Mouse (Mus musculus): ENCODE results near the gene Eml4. TPM values are rescaled to one million over a fixed set of nuclear protein-coding genes. Genes with fewer than 3 reads are reported as not detected.

Gene Eml4
- polyA plus RNA-seq, 1 experiment from 2014 or later, result 34.4 TPM

DNA sequence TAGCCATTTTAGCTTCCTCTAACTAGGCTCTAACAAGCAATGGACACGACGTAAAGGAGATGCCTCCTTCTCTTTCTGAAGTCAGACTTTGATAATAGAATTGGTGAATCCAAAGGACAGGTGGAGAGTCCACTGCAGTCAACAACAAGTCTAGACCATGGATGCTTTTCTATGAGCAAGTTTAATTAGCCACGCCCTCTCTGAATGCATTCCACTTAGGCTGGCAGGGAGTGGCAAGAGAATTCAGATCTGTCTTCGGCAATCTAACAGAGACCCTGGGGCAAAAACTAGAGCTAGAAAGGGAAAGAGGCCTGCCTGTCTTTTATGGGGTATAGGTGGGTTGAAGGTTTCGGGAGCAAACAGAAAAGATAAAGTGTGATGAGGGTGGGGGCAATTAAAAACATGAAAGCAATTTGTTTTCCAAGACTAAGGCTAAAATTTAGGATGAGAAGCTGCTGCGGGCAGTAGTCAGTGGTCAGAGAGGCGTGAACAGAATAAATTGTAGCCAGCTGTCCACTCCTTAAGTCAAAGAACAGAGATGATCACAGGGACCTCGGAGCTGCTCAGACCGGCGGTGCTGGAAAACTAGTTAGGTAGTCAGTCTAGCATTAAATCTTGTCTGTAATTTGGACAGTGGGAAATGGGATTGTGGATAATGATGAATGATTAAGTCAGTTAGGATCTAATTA is 27.2 kb downstream of the Eml4 start:
- peak; percentile 90 for ATAC-seq (ENCODE audit: low FRiP score, low TSS enrichment)

DNA sequence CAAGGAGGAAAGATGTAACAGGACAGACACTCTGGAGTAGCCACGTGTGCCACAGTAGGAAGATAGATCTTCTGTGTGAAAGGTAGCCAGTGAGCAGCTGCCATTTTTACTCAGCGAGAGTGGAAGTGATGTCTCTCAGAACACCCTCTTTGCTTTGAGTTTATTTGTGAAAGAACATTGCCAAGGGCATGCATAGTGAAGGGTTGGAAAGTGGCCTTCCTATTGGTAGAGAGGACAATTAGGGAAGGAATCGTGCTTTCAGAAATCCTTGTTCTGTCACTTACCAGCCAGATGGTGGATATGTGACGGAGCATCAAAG is 27.7 kb downstream of the Eml4 start:
- no peaks in the 10 kb centered on the region for H3K9me3 ChIP-seq (ENCODE audit: low read length)
- peak overlapping the region; percentile 8; the same call in 1 of the 2 replicates for H3K4me2 ChIP-seq (replicated peaks; ENCODE audit: low read depth, low read length)
- WGBS, result 52% methylated on average over 4 of the region's 4 CpGs

More for the DNA sequence above, 27.2 kb downstream of the Eml4 start:
- no peaks in the 10 kb centered on the region for H3K9me3 ChIP-seq (ENCODE audit: low read length)
- H3K36me3 ChIP-seq (ENCODE audit: insufficient read depth, low read length), result no peaks in the 10 kb centered on the region
- 41% methylated on average over 10 of the region's 10 CpGs for WGBS
- no peak overlapping the region for H3K9ac ChIP-seq (replicated peaks; ENCODE audit: low read length)
- no peak overlapping the region for H3K4me3 ChIP-seq (ENCODE audit: low read length)
- no peaks in the 10 kb centered on the region for H3K27me3 ChIP-seq (ENCODE audit: insufficient read depth, low read length)
- H3K4me2 ChIP-seq (replicated peaks; ENCODE audit: low read depth, low read length), result peak overlapping the region; percentile 8; the same call in 1 of the 2 replicates
- peak overlapping the region; percentile 65 for H3K27ac ChIP-seq (ENCODE audit: low read length)
- H3K4me1 ChIP-seq (ENCODE audit: insufficient read depth, low read length), result peaks cover 26% of the 10 kb centered on the region

DNA sequence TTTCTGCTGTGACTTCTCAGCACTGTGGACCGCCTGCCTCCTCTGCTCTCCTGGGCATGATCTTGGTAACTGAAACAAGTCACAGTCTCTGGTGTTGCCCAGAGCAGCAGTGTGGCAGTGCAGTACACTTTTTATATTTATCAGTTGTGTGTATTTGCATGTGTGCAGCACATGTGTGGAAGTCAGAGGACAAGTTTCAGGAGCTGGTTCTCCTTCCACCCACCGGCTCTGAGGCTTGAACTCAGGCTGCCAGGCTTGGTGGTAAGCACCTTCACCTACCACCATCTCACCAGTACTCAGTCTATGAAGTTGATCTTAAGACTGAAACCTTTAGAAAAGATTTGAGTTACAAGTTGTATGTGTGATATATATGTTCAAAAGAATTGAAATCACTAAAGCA is 28.6 kb downstream of the Eml4 start:
- H3K4me2 ChIP-seq (replicated peaks; ENCODE audit: low read depth, low read length), result no peak overlapping the region
- no peak for ATAC-seq (ENCODE audit: low FRiP score, low TSS enrichment)
- H3K27me3 ChIP-seq (ENCODE audit: insufficient read depth, low read length), result no peaks in the 10 kb centered on the region
- no peak overlapping the region for H3K4me3 ChIP-seq (ENCODE audit: low read length)
- peaks cover 26% of the 10 kb centered on the region for H3K4me1 ChIP-seq (ENCODE audit: insufficient read depth, low read length)
- no peak overlapping the region for H3K27ac ChIP-seq (ENCODE audit: low read length)
- 89% methylated on average over 2 of the region's 2 CpGs for WGBS
- H3K36me3 ChIP-seq (ENCODE audit: insufficient read depth, low read length), result no peaks in the 10 kb centered on the region
- no peak overlapping the region for H3K9ac ChIP-seq (replicated peaks; ENCODE audit: low read length)
- H3K9me3 ChIP-seq (ENCODE audit: low read length), result no peaks in the 10 kb centered on the region

More for the DNA sequence above, 27.7 kb downstream of the Eml4 start:
- H3K36me3 ChIP-seq (ENCODE audit: insufficient read depth, low read length), result no peaks in the 10 kb centered on the region
- no peak for ATAC-seq (ENCODE audit: low FRiP score, low TSS enrichment)
- H3K27me3 ChIP-seq (ENCODE audit: insufficient read depth, low read length), result no peaks in the 10 kb centered on the region
- H3K4me1 ChIP-seq (ENCODE audit: insufficient read depth, low read length), result peaks cover 26% of the 10 kb centered on the region
- 0 out of 2 replicates have a peak overlapping the region, but pooled peaks have one; percentile 18 for H3K27ac ChIP-seq (ENCODE audit: low read length)
- H3K9ac ChIP-seq (replicated peaks; ENCODE audit: low read length), result no peak overlapping the region
- no peak overlapping the region for H3K4me3 ChIP-seq (ENCODE audit: low read length)

DNA sequence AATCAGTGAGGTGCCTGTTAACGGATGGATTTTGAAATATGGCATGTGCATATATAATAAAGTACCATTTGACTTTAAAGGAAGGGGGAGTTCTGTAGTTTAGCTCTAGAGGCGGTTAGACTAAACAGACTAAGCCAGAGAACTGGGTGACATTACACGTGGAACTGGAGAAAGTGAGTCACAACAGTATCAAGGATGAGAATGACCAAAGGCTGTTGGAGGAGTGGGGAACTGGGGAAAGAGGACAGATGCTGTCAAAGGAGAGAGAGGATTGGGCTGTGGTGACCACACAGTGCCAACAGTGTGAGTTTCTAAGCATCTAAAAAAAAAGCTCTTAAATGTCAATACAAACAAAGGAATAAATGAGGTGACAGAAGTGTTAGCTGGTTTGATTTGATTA is 29.1 kb downstream of the Eml4 start:
- Histone ChIP-seq H3K27me3 (ENCODE audit: insufficient read depth, low read length) (no peaks in the 10 kb centered on the region), H3K27ac (ENCODE audit: low read length) (no peak overlapping the region), H3K9ac (replicated peaks; ENCODE audit: low read length) (no peak overlapping the region), H3K4me3 (ENCODE audit: low read length) (no peak overlapping the region), H3K36me3 (ENCODE audit: insufficient read depth, low read length) (no peaks in the 10 kb centered on the region), H3K4me2 (replicated peaks; ENCODE audit: low read depth, low read length) (no peak overlapping the region), H3K9me3 (ENCODE audit: low read length) (no peaks in the 10 kb centered on the region), H3K4me1 (ENCODE audit: insufficient read depth, low read length) (peaks cover 26% of the 10 kb centered on the region)
- 85% methylated on average over 3 of the region's 3 CpGs for WGBS
- ATAC-seq (ENCODE audit: low FRiP score, low TSS enrichment), result no peak

- Histone ChIP-seq H3K9ac (replicated peaks; ENCODE audit: low read length) (no peak overlapping the region), H3K4me3 (ENCODE audit: low read length) (no peak overlapping the region), H3K27ac (ENCODE audit: low read length) (no peak overlapping the region), H3K36me3 (ENCODE audit: insufficient read depth, low read length) (no peaks in the 10 kb centered on the region), H3K4me1 (ENCODE audit: insufficient read depth, low read length) (peaks cover 12% of the 10 kb centered on the region), H3K4me2 (replicated peaks; ENCODE audit: low read depth, low read length) (no peak overlapping the region), H3K9me3 (ENCODE audit: low read length) (no peaks in the 10 kb centered on the region), H3K27me3 (ENCODE audit: insufficient read depth, low read length) (no peaks in the 10 kb centered on the region)
- WGBS, result 92% methylated on average over 5 of the region's 5 CpGs
- no peak for ATAC-seq (ENCODE audit: low FRiP score, low TSS enrichment)
Measured at GRCm38 (mm10) chr17:83382752-83383151, 32.0 kb downstream of the Eml4 start.

DNA sequence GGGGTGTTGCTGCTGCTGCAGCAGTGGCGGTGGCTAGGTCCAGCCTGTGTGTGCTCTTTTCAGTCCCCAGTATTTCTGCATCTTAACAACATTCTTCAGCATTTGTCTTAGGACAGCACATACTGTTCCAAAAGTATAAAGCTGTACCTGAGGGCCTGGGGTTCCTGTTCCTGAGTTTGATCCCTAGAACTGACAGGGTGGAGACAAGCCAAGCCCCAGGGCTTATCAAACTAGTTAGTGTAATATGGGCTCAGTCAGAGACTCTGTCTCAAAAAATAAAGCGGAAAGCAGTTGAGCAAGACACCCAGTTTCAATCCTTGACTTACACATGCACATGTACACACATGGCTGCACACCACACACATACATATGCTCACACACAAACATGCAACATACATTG is 34.2 kb downstream of the Eml4 start:
- no peaks in the 10 kb centered on the region for H3K9me3 ChIP-seq (ENCODE audit: low read length)
- H3K27me3 ChIP-seq (ENCODE audit: insufficient read depth, low read length), result no peaks in the 10 kb centered on the region
- H3K4me3 ChIP-seq (ENCODE audit: low read length), result no peak overlapping the region
- no peaks in the 10 kb centered on the region for H3K4me1 ChIP-seq (ENCODE audit: insufficient read depth, low read length)
- WGBS, result 89% methylated on average over 2 of the region's 2 CpGs
- no peak overlapping the region for H3K27ac ChIP-seq (ENCODE audit: low read length)
- ATAC-seq (ENCODE audit: low FRiP score, low TSS enrichment), result no peak
- no peak overlapping the region for H3K9ac ChIP-seq (replicated peaks; ENCODE audit: low read length)
- no peaks in the 10 kb centered on the region for H3K36me3 ChIP-seq (ENCODE audit: insufficient read depth, low read length)
- H3K4me2 ChIP-seq (replicated peaks; ENCODE audit: low read depth, low read length), result no peak overlapping the region

DNA sequence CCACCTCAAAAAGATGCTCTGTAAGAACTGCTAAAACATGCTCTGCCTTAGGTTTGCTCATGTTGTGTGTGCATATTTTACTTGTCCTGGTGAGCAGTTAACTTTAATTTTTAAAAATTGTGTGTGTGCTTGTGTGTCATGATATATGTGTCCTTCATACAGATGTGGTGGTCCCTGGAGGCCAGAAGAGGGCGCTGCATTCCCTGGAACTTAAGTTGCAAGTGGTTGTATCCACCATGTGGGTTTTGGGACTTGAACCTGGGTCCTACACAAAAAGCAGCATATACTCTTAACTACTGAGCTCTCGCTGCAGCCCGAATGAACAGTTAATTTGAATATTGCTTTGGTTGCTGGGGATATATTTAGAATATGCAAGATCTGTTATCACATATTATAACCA is 36.4 kb downstream of the Eml4 start:
- H3K4me3 ChIP-seq (ENCODE audit: low read length), result no peak overlapping the region
- no peak overlapping the region for H3K4me2 ChIP-seq (replicated peaks; ENCODE audit: low read depth, low read length)
- H3K36me3 ChIP-seq (ENCODE audit: insufficient read depth, low read length), result no peaks in the 10 kb centered on the region
- no peaks in the 10 kb centered on the region for H3K4me1 ChIP-seq (ENCODE audit: insufficient read depth, low read length)
- no peak overlapping the region for H3K27ac ChIP-seq (ENCODE audit: low read length)
- no peaks in the 10 kb centered on the region for H3K9me3 ChIP-seq (ENCODE audit: low read length)
- no peak for ATAC-seq (ENCODE audit: low FRiP score, low TSS enrichment)
- no peaks in the 10 kb centered on the region for H3K27me3 ChIP-seq (ENCODE audit: insufficient read depth, low read length)
- H3K9ac ChIP-seq (replicated peaks; ENCODE audit: low read length), result no peak overlapping the region
- WGBS, result 87% methylated on average over 3 of the region's 3 CpGs

GRCm38 (mm10) chr17:83394013-83394412 is 43.3 kb downstream of the Eml4 start:
- Histone ChIP-seq H3K4me2 (replicated peaks; ENCODE audit: low read depth, low read length) (no peak overlapping the region), H3K9ac (replicated peaks; ENCODE audit: low read length) (no peak overlapping the region), H3K36me3 (ENCODE audit: insufficient read depth, low read length) (no peaks in the 10 kb centered on the region), H3K4me3 (ENCODE audit: low read length) (no peak overlapping the region), H3K9me3 (ENCODE audit: low read length) (no peaks in the 10 kb centered on the region), H3K4me1 (ENCODE audit: insufficient read depth, low read length) (peaks cover 7% of the 10 kb centered on the region; the same call in 1 of the 2 replicates), H3K27me3 (ENCODE audit: insufficient read depth, low read length) (no peaks in the 10 kb centered on the region), H3K27ac (ENCODE audit: low read length) (no peak overlapping the region)
- 89% methylated on average over 3 of the region's 3 CpGs for WGBS
- no peak for ATAC-seq (ENCODE audit: low FRiP score, low TSS enrichment)

- Histone ChIP-seq H3K9ac (replicated peaks; ENCODE audit: low read length) (peak overlapping the region; percentile 7; the same call in 1 of the 2 replicates), H3K27ac (ENCODE audit: low read length) (peak overlapping the region; percentile 57; the same call in 1 of the 2 replicates), H3K4me1 (ENCODE audit: insufficient read depth, low read length) (peaks cover 7% of the 10 kb centered on the region; the same call in 1 of the 2 replicates), H3K27me3 (ENCODE audit: insufficient read depth, low read length) (no peaks in the 10 kb centered on the region), H3K4me2 (replicated peaks; ENCODE audit: low read depth, low read length) (0 out of 2 replicates have a peak overlapping the region, but pooled peaks have one; percentile 2), H3K9me3 (ENCODE audit: low read length) (no peaks in the 10 kb centered on the region), H3K4me3 (ENCODE audit: low read length) (no peak overlapping the region), H3K36me3 (ENCODE audit: insufficient read depth, low read length) (no peaks in the 10 kb centered on the region)
- peak; percentile 71 for ATAC-seq (ENCODE audit: low FRiP score, low TSS enrichment)
- 46% methylated on average over 6 of the region's 6 CpGs for WGBS
Measured at GRCm38 (mm10) chr17:83397571-83398100, 46.9 kb downstream of the Eml4 start.

DNA sequence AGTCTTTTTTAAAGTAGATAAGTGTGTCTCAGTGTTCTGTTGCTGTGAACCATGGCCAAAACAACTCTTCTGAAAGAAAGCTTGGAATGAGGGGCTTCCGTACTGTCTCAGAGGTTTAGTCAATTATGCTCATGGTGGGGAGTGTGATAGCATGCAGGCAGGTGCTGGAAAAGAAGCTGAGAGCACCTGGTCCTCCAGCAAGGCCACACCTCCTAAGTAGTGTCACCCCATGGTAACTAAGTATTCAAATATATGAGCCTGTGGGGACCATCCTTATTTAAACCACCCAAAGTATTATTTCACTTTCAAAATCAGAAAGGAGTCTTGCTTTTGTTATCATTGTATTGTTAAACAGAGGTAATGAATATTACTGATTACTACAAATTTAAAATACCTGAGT is 48.0 kb downstream of the Eml4 start:
- H3K4me2 ChIP-seq (replicated peaks; ENCODE audit: low read depth, low read length), result no peak overlapping the region
- H3K27ac ChIP-seq (ENCODE audit: low read length), result no peak overlapping the region
- no peak for ATAC-seq (ENCODE audit: low FRiP score, low TSS enrichment)
- no peak overlapping the region for H3K4me3 ChIP-seq (ENCODE audit: low read length)
- H3K4me1 ChIP-seq (ENCODE audit: insufficient read depth, low read length), result peaks cover 7% of the 10 kb centered on the region; the same call in 1 of the 2 replicates
- no peak overlapping the region for H3K9ac ChIP-seq (replicated peaks; ENCODE audit: low read length)
- peaks cover 7% of the 10 kb centered on the region; the same call in 1 of the 2 replicates for H3K36me3 ChIP-seq (ENCODE audit: insufficient read depth, low read length)
- H3K9me3 ChIP-seq (ENCODE audit: low read length), result no peaks in the 10 kb centered on the region
- no peaks in the 10 kb centered on the region for H3K27me3 ChIP-seq (ENCODE audit: insufficient read depth, low read length)
- 94% methylated on average over 1 of the region's 1 CpGs for WGBS
